ENCODE assay signal across 9 mouse cellular contexts in genomic region chr2:29819363-29819762, GRCm38 (mm10). TPM values are rescaled to one million over a fixed set of nuclear protein-coding genes. Genes with fewer than 3 reads are reported as not detected.
DNase-seq lines count a peak whose midpoint lies in the region; ATAC-seq and TF ChIP-seq lines count a peak whose summit lies in the region.
"Had no signal": no experiment of that assay in that cellular context is flagged by ENCODE, and none has a peak within 500 bp of the region (broad histone marks: within the 10 kb centered on the region; RNA-seq: fewer than 3 reads in every experiment).

No protein-coding gene starts in this region.

- no peak for DNase-seq in kidney, postnatal 25 days
- no peak for DNase-seq in forebrain, embryonic 11.5 days (ENCODE audit: low spot score)
- DNase-seq in natural killer cell, adult 2 months (ENCODE audit: low spot score in 2 of 2), result no peak
- no peak for DNase-seq in right cerebral cortex, adult 2 months (ENCODE audit: low spot score in 2 of 2)
- no peak for DNase-seq in thymus, postnatal 0 days (ENCODE audit: low spot score)
- DNase-seq: heart, postnatal 4 days had no signal

- peak overlapping the region; percentile 72 for H3K9ac ChIP-seq in kidney, embryonic 16.5 days (replicated peaks; ENCODE audit: low read length)
- H3K9ac ChIP-seq in forebrain, embryonic 11.5 days (ENCODE audit: low read length), result no peak overlapping the region
- no peak overlapping the region for H3K9ac ChIP-seq in intestine, postnatal 0 days (ENCODE audit: low read depth, low read length)
- H3K9ac ChIP-seq in neural tube, embryonic 12.5 days, result no peak overlapping the region

- peak overlapping the region; percentile 47 for H3K4me3 ChIP-seq in kidney, embryonic 16.5 days (ENCODE audit: low read length)
- no peak overlapping the region for H3K4me3 ChIP-seq in forebrain, embryonic 11.5 days (ENCODE audit: low read depth, low read length)
- 0 out of 2 replicates have a peak overlapping the region, but pooled peaks have one; percentile 49 for H3K4me3 ChIP-seq in intestine, postnatal 0 days (ENCODE audit: low read depth, low read length)
- no peak overlapping the region for H3K4me3 ChIP-seq in neural tube, embryonic 12.5 days

- H3K27ac ChIP-seq in kidney, embryonic 16.5 days (ENCODE audit: low read length), result peak overlapping the region; percentile 99
- H3K27ac ChIP-seq in forebrain, embryonic 11.5 days (ENCODE audit: low read depth, low read length), result no peak overlapping the region
- peak overlapping the region; percentile 92 for H3K27ac ChIP-seq in intestine, postnatal 0 days (ENCODE audit: low read depth, low read length)
- H3K27ac ChIP-seq in neural tube, embryonic 12.5 days, result peak overlapping the region; percentile 84; the same call in 1 of the 2 replicates

- TF ChIP-seq CTCF in intestine, postnatal 0 days (IDR thresholded peaks at IDR 0.05; ENCODE audit: low read depth), result no peak

- 9% methylated on average over 2 of the region's 2 CpGs for WGBS in kidney, embryonic 16.5 days
- 21% methylated on average over 2 of the region's 2 CpGs for WGBS in forebrain, embryonic 11.5 days
- 9% methylated on average over 2 of the region's 2 CpGs for WGBS in intestine, postnatal 0 days
- WGBS in neural tube, embryonic 12.5 days, result 2% methylated on average over 2 of the region's 2 CpGs

- H3K36me3 ChIP-seq in kidney, embryonic 16.5 days (ENCODE audit: insufficient read depth, low read length), result peaks cover 10% of the 10 kb centered on the region; the same call in 1 of the 2 replicates
- H3K36me3 ChIP-seq in forebrain, embryonic 11.5 days (ENCODE audit: control insufficient read depth, insufficient read depth, low read length), result no peaks in the 10 kb centered on the region
- H3K36me3 ChIP-seq in intestine, postnatal 0 days (ENCODE audit: control insufficient read depth, insufficient read depth), result peaks cover 29% of the 10 kb centered on the region
- H3K36me3 ChIP-seq in neural tube, embryonic 12.5 days, result peaks cover 20% of the 10 kb centered on the region

- ATAC-seq in kidney, embryonic 16.5 days (ENCODE audit: low FRiP score, low TSS enrichment), result no peak
- ATAC-seq in forebrain, embryonic 11.5 days (replicated peaks; ENCODE audit: low FRiP score), result no peak
- no peak for ATAC-seq in intestine, postnatal 0 days
- ATAC-seq in neural tube, embryonic 12.5 days (ENCODE audit: low FRiP score, low read depth), result no peak

- H3K4me2 ChIP-seq in kidney, embryonic 16.5 days (replicated peaks; ENCODE audit: low read depth, low read length), result peak overlapping the region; percentile 61
- peak overlapping the region; percentile 41; the same call in 1 of the 2 replicates for H3K4me2 ChIP-seq in forebrain, embryonic 11.5 days (ENCODE audit: low read depth, low read length, severe bottlenecking)
- H3K4me2 ChIP-seq in intestine, postnatal 0 days (replicated peaks; ENCODE audit: low read depth), result peak overlapping the region; percentile 84
- peak overlapping the region; percentile 58 for H3K4me2 ChIP-seq in neural tube, embryonic 12.5 days (replicated peaks)

- H3K4me1 ChIP-seq in kidney, embryonic 16.5 days (ENCODE audit: insufficient read depth, low read length), result peaks cover 36% of the 10 kb centered on the region
- H3K4me1 ChIP-seq in forebrain, embryonic 11.5 days (replicated peaks; ENCODE audit: control insufficient read depth, insufficient read depth, low read length), result peaks cover 7% of the 10 kb centered on the region; the same call in 1 of the 2 replicates
- H3K4me1 ChIP-seq in intestine, postnatal 0 days (replicated peaks; ENCODE audit: control insufficient read depth, insufficient read depth, low read length), result no peaks in the 10 kb centered on the region
- peaks cover 26% of the 10 kb centered on the region for H3K4me1 ChIP-seq in neural tube, embryonic 12.5 days

- H3K27me3 ChIP-seq in kidney, embryonic 16.5 days (ENCODE audit: insufficient read depth, low read length), result no peaks in the 10 kb centered on the region
- H3K27me3 ChIP-seq in forebrain, embryonic 11.5 days (ENCODE audit: control insufficient read depth, insufficient read depth, low read length), result peaks cover 9% of the 10 kb centered on the region; the same call in 1 of the 2 replicates
- no peaks in the 10 kb centered on the region for H3K27me3 ChIP-seq in intestine, postnatal 0 days (replicated peaks; ENCODE audit: control insufficient read depth, insufficient read depth, low read length)
- no peaks in the 10 kb centered on the region for H3K27me3 ChIP-seq in neural tube, embryonic 12.5 days (replicated peaks)

- H3K9me3 ChIP-seq in kidney, embryonic 16.5 days (ENCODE audit: low read length), result no peaks in the 10 kb centered on the region
- H3K9me3 ChIP-seq in forebrain, embryonic 11.5 days (ENCODE audit: control insufficient read depth, low read length), result no peaks in the 10 kb centered on the region
- no peaks in the 10 kb centered on the region for H3K9me3 ChIP-seq in intestine, postnatal 0 days (ENCODE audit: control insufficient read depth)
- no peaks in the 10 kb centered on the region for H3K9me3 ChIP-seq in neural tube, embryonic 12.5 days

RNA-seq across cellular contexts. Expression of gene Urm1, which starts 0.5 kb away (rescaled TPM):
- 27.5 and 31.1 TPM in 2 replicates for polyA plus RNA-seq in kidney, embryonic 16.5 days (2015; fragmentation: Nextera tagmentation; extraction: Ambion mirVana)
- 18.1 and 19.2 TPM in 2 replicates for polyA plus RNA-seq in forebrain, embryonic 11.5 days (2014; fragmentation: Nextera tagmentation; extraction: Ambion mirVana)
- 19.5 and 24.9 TPM in 2 replicates for polyA plus RNA-seq in intestine, postnatal 0 days (2015; fragmentation: Nextera tagmentation; extraction: Ambion mirVana)
- polyA plus RNA-seq in neural tube, embryonic 12.5 days (2016; fragmentation: Nextera tagmentation; extraction: Ambion mirVana), result 17.2 and 19.2 TPM in 2 replicates
- 14.8 and 18.0 TPM in 2 replicates for polyA plus RNA-seq in thymus, postnatal 0 days (2015; fragmentation: Nextera tagmentation; extraction: Ambion mirVana)

RNA-seq across cellular contexts. Expression of gene Slc27a4, which starts 16.9 kb away (rescaled TPM):
- 16.5 and 17.7 TPM in 2 replicates for polyA plus RNA-seq in kidney, embryonic 16.5 days (2015; fragmentation: Nextera tagmentation; extraction: Ambion mirVana)
- polyA plus RNA-seq in forebrain, embryonic 11.5 days (2014; fragmentation: Nextera tagmentation; extraction: Ambion mirVana), result 11.9 and 13.9 TPM in 2 replicates
- polyA plus RNA-seq in intestine, postnatal 0 days (2015; fragmentation: Nextera tagmentation; extraction: Ambion mirVana), result 105 and 118 TPM in 2 replicates
- polyA plus RNA-seq in neural tube, embryonic 12.5 days (2016; fragmentation: Nextera tagmentation; extraction: Ambion mirVana), result 32.7 and 34.7 TPM in 2 replicates
- polyA plus RNA-seq in thymus, postnatal 0 days (2015; fragmentation: Nextera tagmentation; extraction: Ambion mirVana), result 6.1 and 6.6 TPM in 2 replicates

RNA-seq across cellular contexts. Expression of gene Trub2, which starts 31.1 kb away (rescaled TPM):
- 42.4 and 45.7 TPM in 2 replicates for polyA plus RNA-seq in kidney, embryonic 16.5 days (2015; fragmentation: Nextera tagmentation; extraction: Ambion mirVana)
- 34.0 and 35.0 TPM in 2 replicates for polyA plus RNA-seq in forebrain, embryonic 11.5 days (2014; fragmentation: Nextera tagmentation; extraction: Ambion mirVana)
- 23.5 and 26.6 TPM in 2 replicates for polyA plus RNA-seq in intestine, postnatal 0 days (2015; fragmentation: Nextera tagmentation; extraction: Ambion mirVana)
- polyA plus RNA-seq in neural tube, embryonic 12.5 days (2016; fragmentation: Nextera tagmentation; extraction: Ambion mirVana), result 44.4 and 44.7 TPM in 2 replicates
- polyA plus RNA-seq in thymus, postnatal 0 days (2015; fragmentation: Nextera tagmentation; extraction: Ambion mirVana), result 21.3 and 27.7 TPM in 2 replicates

RNA-seq across cellular contexts. Expression of gene Coq4, which starts 32.1 kb away (rescaled TPM):
- 44.7 and 46.1 TPM in 2 replicates for polyA plus RNA-seq in kidney, embryonic 16.5 days (2015; fragmentation: Nextera tagmentation; extraction: Ambion mirVana)
- polyA plus RNA-seq in forebrain, embryonic 11.5 days (2014; fragmentation: Nextera tagmentation; extraction: Ambion mirVana), result 38.2 and 40.5 TPM in 2 replicates
- polyA plus RNA-seq in intestine, postnatal 0 days (2015; fragmentation: Nextera tagmentation; extraction: Ambion mirVana), result 27.7 and 28.3 TPM in 2 replicates
- polyA plus RNA-seq in neural tube, embryonic 12.5 days (2016; fragmentation: Nextera tagmentation; extraction: Ambion mirVana), result 32.7 and 36.4 TPM in 2 replicates
- polyA plus RNA-seq in thymus, postnatal 0 days (2015; fragmentation: Nextera tagmentation; extraction: Ambion mirVana), result 13.9 and 14.9 TPM in 2 replicates

RNA-seq across cellular contexts. Expression of gene Cercam, which starts 49.6 kb away (rescaled TPM):
- polyA plus RNA-seq in kidney, embryonic 16.5 days (2015; fragmentation: Nextera tagmentation; extraction: Ambion mirVana), result 20.1 and 20.8 TPM in 2 replicates
- 13.3 and 14.1 TPM in 2 replicates for polyA plus RNA-seq in forebrain, embryonic 11.5 days (2014; fragmentation: Nextera tagmentation; extraction: Ambion mirVana)
- polyA plus RNA-seq in intestine, postnatal 0 days (2015; fragmentation: Nextera tagmentation; extraction: Ambion mirVana), result 9.5 and 10.6 TPM in 2 replicates
- polyA plus RNA-seq in neural tube, embryonic 12.5 days (2016; fragmentation: Nextera tagmentation; extraction: Ambion mirVana), result 24.0 and 24.6 TPM in 2 replicates
- polyA plus RNA-seq in thymus, postnatal 0 days (2015; fragmentation: Nextera tagmentation; extraction: Ambion mirVana), result 7.0 and 8.6 TPM in 2 replicates

Comparison
In these comparisons a context has a peak if more than half of its experiments do, and no peak if none do; other contexts are left out.
1. H3K4me3 ChIP-seq: peak in kidney, embryonic 16.5 days (single experiment) and intestine, postnatal 0 days (single experiment); none in forebrain, embryonic 11.5 days (single experiment) and neural tube, embryonic 12.5 days (single experiment).
2. Peak in every context shown above with its lines, with median percentiles within 50 percentile points of each other: H3K4me2 ChIP-seq.